Mouse (Mus musculus): ENCODE measurements around the gene Ahcyl2.

GRCm38 (mm10) chr6:29958669-29959068 lies 190.9 kb downstream of the Ahcyl2 start:
- TF ChIP-seq CTCF (IDR thresholded peaks at IDR 0.05; ENCODE audit: extremely low read depth, insufficient read depth, low read length), result no peak
- no peak for TF ChIP-seq POLR2A (IDR thresholded peaks at IDR 0.05; ENCODE audit: extremely low read depth, insufficient read depth, low read length)

Measured in cortical plate, adult 2 months (tissue).